In genomic region chr12:108067231-108067630, GRCm38 (mm10) we compare ENCODE assay signal across 25 mouse cellular contexts.
DNase-seq lines count a peak whose midpoint lies in the region; ATAC-seq and TF ChIP-seq lines count a peak whose summit lies in the region.
"Had no signal": no experiment of that assay in that cellular context is flagged by ENCODE, and none has a peak within 500 bp of the region (broad histone marks: within the 10 kb centered on the region; RNA-seq: fewer than 3 reads in every experiment).

No protein-coding gene starts in this region.

- peak; percentile 45 to 52 for DNase-seq in cerebellum, adult 2 months
- DNase-seq in cerebellum, adult 9-11 months: peak; percentile 57
- DNase-seq in cerebellum, postnatal 10 days: no peak
- DNase-seq in layer of hippocampus, adult 2 months (ENCODE audit: low spot score in 2 of 2): no peak
- no peak for DNase-seq in layer of hippocampus, adult 11-12 months (ENCODE audit: low spot score)
- no peak for DNase-seq in ovary, postnatal 14 days (ENCODE audit: low spot score)
- DNase-seq: B cell, adult 2 months; embryo, embryonic 11 days; gastrocnemius, adult 2 months; heart, adult 11 months; heart, postnatal 10 days; heart, postnatal 36 days; kidney, adult 11 months; kidney, adult 8-10 months had no signal

- H3K4me1 ChIP-seq in cerebellum, adult 2 months (ENCODE audit: control insufficient read depth, insufficient read depth, low read length): peaks cover 68% of the 10 kb centered on the region

- H3K27ac ChIP-seq in cerebellum, adult 2 months (ENCODE audit: insufficient read depth, low read length): peak overlapping the region; percentile 83
- peak overlapping the region; percentile 88 for H3K27ac ChIP-seq in layer of hippocampus, adult 2 months
- H3K27ac ChIP-seq: forebrain, embryonic 10.5 days; gastrocnemius, adult 2 months; heart, embryonic 15.5 days; hindbrain, embryonic 10.5 days; hindbrain, embryonic 13.5 days; intestine, embryonic 15.5 days had no signal

- 45% methylated on average over 3 of the region's 3 CpGs for WGBS in cerebellum, adult 2 months

- TF ChIP-seq CTCF in cerebellum, adult 2 months (IDR thresholded peaks at IDR 0.05; ENCODE audit: borderline replicate concordance, insufficient read depth, low read depth, low read length): no peak
- TF ChIP-seq CTCF in layer of hippocampus, adult 2 months (conservative IDR thresholded peaks at IDR 0.05): no peak

- no peaks in the 10 kb centered on the region for H3K27me3 ChIP-seq in cerebellum, adult 2 months (ENCODE audit: control insufficient read depth, insufficient read depth, low read length)
- H3K27me3 ChIP-seq: CH12.LX; heart, embryonic 15.5 days; hindbrain, embryonic 13.5 days; intestine, embryonic 15.5 days; Patski had no signal

- TF ChIP-seq POLR2A in cerebellum, adult 2 months (IDR thresholded peaks at IDR 0.05; ENCODE audit: borderline replicate concordance, insufficient read depth, low read length): no peak

- no peak; the same call in 1 of the 2 replicates for ATAC-seq in cerebellum, adult (ENCODE audit: insufficient number of reproducible peaks, low FRiP score, low TSS enrichment)
- ATAC-seq: forebrain, embryonic 14.5 days; hindbrain, embryonic 16.5 days; intestine, embryonic 15.5 days; Patski had no signal

- H3K4me3 ChIP-seq in cerebellum, adult 2 months (replicated peaks; ENCODE audit: insufficient read depth, low read depth, low read length): no peak overlapping the region
- no peak overlapping the region for H3K4me3 ChIP-seq in layer of hippocampus, adult 2 months
- H3K4me3 ChIP-seq: forebrain, embryonic 10.5 days; gastrocnemius, adult 2 months; heart, embryonic 12.5 days; heart, embryonic 15.5 days; hindbrain, embryonic 10.5 days; hindbrain, embryonic 13.5 days; intestine, embryonic 15.5 days had no signal

Comparison
In these comparisons a context has a peak if more than half of its experiments do, and no peak if none do; other contexts are left out.
1. DNase-seq: peak in cerebellum, adult 2 months (2 of 2) and cerebellum, adult 9-11 months (single experiment); none in cerebellum, postnatal 10 days (0 of 2), layer of hippocampus, adult 2 months (0 of 2), layer of hippocampus, adult 11-12 months (single experiment) and ovary, postnatal 14 days (single experiment).